15 mouse cellular contexts compared by ENCODE assay signal in genomic region chr3:93111668-93112067, GRCm38 (mm10). TPM values are rescaled to one million over a fixed set of nuclear protein-coding genes. Genes with fewer than 3 reads are reported as not detected.
DNase-seq lines count a peak whose midpoint lies in the region; ATAC-seq and TF ChIP-seq lines count a peak whose summit lies in the region.
"Had no signal": no experiment of that assay in that cellular context is flagged by ENCODE, and none has a peak within 500 bp of the region (broad histone marks: within the 10 kb centered on the region; RNA-seq: fewer than 3 reads in every experiment).

No protein-coding gene starts in this region.

- intact Hi-C loops in left cerebral cortex, postnatal 4 days (cut with DNase I), result no loop called here
- intact Hi-C loops in left cerebral cortex, postnatal 25 days (cut with DNase I), result loop anchor here (5.0 kb wide), 3 partner anchors 201 to 296 kb away; no protein-coding TSS in a partner anchor

- in situ Hi-C loops in ES-E14 (cut with MboI; ENCODE audit: low sequenced_read_pairs in 2 of 2, unreplicated experiment in 2 of 2), result loop anchor here (10.0 to 25.0 kb wide), 4 partner anchors 193 to 526 kb away; partner anchors contain the start of gene Hrnr (in 1 of the 2)

- no peak overlapping the region for H3K9ac ChIP-seq in ES-E14 (ENCODE audit: insufficient read depth, low read depth, low read length, poor library complexity, severe bottlenecking)
- H3K9ac ChIP-seq in embryonic facial prominence, embryonic 11.5 days (replicated peaks; ENCODE audit: low read length), result no peak overlapping the region
- H3K9ac ChIP-seq: hindbrain, embryonic 13.5 days had no signal

- H3K27ac ChIP-seq in ES-E14 (ENCODE audit: insufficient read depth, low read depth, low read length, poor library complexity, severe bottlenecking), result no peak overlapping the region
- no peak overlapping the region for H3K27ac ChIP-seq in embryonic facial prominence, embryonic 11.5 days (replicated peaks; ENCODE audit: low read depth, low read length)
- H3K27ac ChIP-seq: hindbrain, embryonic 13.5 days had no signal

- no peak overlapping the region for H3K4me2 ChIP-seq in embryonic facial prominence, embryonic 11.5 days (ENCODE audit: low read depth, low read length)
- H3K4me2 ChIP-seq: hindbrain, embryonic 13.5 days had no signal

- no peak for ATAC-seq in embryonic facial prominence, embryonic 11.5 days (replicated peaks; ENCODE audit: insufficient number of reproducible peaks, low FRiP score, low TSS enrichment, low read depth)

- no peaks in the 10 kb centered on the region for H3K36me3 ChIP-seq in ES-E14 (ENCODE audit: control insufficient read depth, insufficient read depth, low read length, poor library complexity, severe bottlenecking)
- H3K36me3 ChIP-seq in embryonic facial prominence, embryonic 11.5 days (replicated peaks; ENCODE audit: control insufficient read depth, insufficient read depth, low read depth, low read length), result no peaks in the 10 kb centered on the region
- H3K36me3 ChIP-seq: hindbrain, embryonic 13.5 days had no signal

- 45% methylated on average over 5 of the region's 5 CpGs for WGBS in embryonic facial prominence, embryonic 11.5 days

- no peaks in the 10 kb centered on the region for H3K4me1 ChIP-seq in ES-E14 (ENCODE audit: control insufficient read depth in 2 of 2, insufficient read depth in 2 of 2, low read length in 2 of 2, poor library complexity in 1 of 2)
- H3K4me1 ChIP-seq in embryonic facial prominence, embryonic 11.5 days (ENCODE audit: control insufficient read depth, insufficient read depth, low read length), result no peaks in the 10 kb centered on the region
- H3K4me1 ChIP-seq: hindbrain, embryonic 13.5 days; megakaryocyte, embryonic 14.5 days had no signal

- peak; percentile 13 for DNase-seq in adrenal gland, postnatal 10 days
- DNase-seq in adrenal gland, adult 18-20 months (ENCODE audit: low spot score in 2 of 2), result no peak
- DNase-seq in left cerebral cortex, postnatal 4 days, result peak; percentile 12
- no peak for DNase-seq in left cerebral cortex, postnatal 25 days (ENCODE audit: low spot score in 2 of 2)
- peak; percentile 37 for DNase-seq in ES-E14 (ENCODE audit: low read depth, low spot score)
- peak; percentile 4 for DNase-seq in embryonic facial prominence, embryonic 11.5 days (ENCODE audit: low spot score)
- no peak for DNase-seq in adipocyte (ENCODE audit: low spot score)
- no peak for DNase-seq in right cerebral cortex, adult 18-20 months
- DNase-seq: B cell, adult 2 months had no signal

- no peaks in the 10 kb centered on the region for H3K9me3 ChIP-seq in ES-E14 (ENCODE audit: control insufficient read depth, insufficient read depth, low read depth, low read length)
- no peaks in the 10 kb centered on the region for H3K9me3 ChIP-seq in embryonic facial prominence, embryonic 11.5 days (replicated peaks; ENCODE audit: control insufficient read depth, low read length)
- H3K9me3 ChIP-seq: hindbrain, embryonic 13.5 days had no signal

- no peaks in the 10 kb centered on the region for H3K27me3 ChIP-seq in embryonic facial prominence, embryonic 11.5 days (ENCODE audit: control insufficient read depth, insufficient read depth, low read length)
- H3K27me3 ChIP-seq: hindbrain, embryonic 13.5 days; megakaryocyte, embryonic 14.5 days had no signal

- no peak overlapping the region for H3K4me3 ChIP-seq in ES-E14 (ENCODE audit: insufficient read depth in 1 of 2, low read depth in 1 of 2, low read length in 2 of 2, poor library complexity in 1 of 2, severe bottlenecking in 1 of 2)
- H3K4me3 ChIP-seq in embryonic facial prominence, embryonic 11.5 days (ENCODE audit: low read depth, low read length), result no peak overlapping the region
- H3K4me3 ChIP-seq: hindbrain, embryonic 13.5 days; megakaryocyte, embryonic 14.5 days had no signal

TF ChIP-seq in ES-E14, 5 proteins besides CTCF, POLR2A, EP300 and RAD21:
- no peak for TF ChIP-seq MAFK (IDR thresholded peaks at IDR 0.05; ENCODE audit: insufficient read depth, low read depth, low read length)
- TF ChIP-seq ZNF384 (IDR thresholded peaks at IDR 0.05; ENCODE audit: low read depth, low read length), result no peak
- TF ChIP-seq HCFC1 (IDR thresholded peaks at IDR 0.05; ENCODE audit: borderline replicate concordance, insufficient read depth, low read length), result no peak
- no peak for TF ChIP-seq CHD2 (IDR thresholded peaks at IDR 0.05; ENCODE audit: low read depth, low read length)
- TF ChIP-seq ZC3H11A (IDR thresholded peaks at IDR 0.05; ENCODE audit: borderline replicate concordance, low read depth, low read length), result no peak

RNA-seq across cellular contexts. Expression of gene Crnn, which starts 32.9 kb away (rescaled TPM):
- not detected for total RNA-seq in adrenal gland, postnatal 10 days (2021)
- total RNA-seq in adrenal gland, adult 18-20 months (2021), result not detected
- total RNA-seq in left cerebral cortex, postnatal 4 days (2021), result not detected
- not detected for total RNA-seq in left cerebral cortex, postnatal 25 days (2021)
- not detected in 2 replicates for total RNA-seq in ES-E14 (2012; rRNA removed)
- polyA plus RNA-seq in embryonic facial prominence, embryonic 11.5 days (2014; fragmentation: Nextera tagmentation; extraction: Ambion mirVana), result not detected in 2 replicates
- total RNA-seq: left cerebral cortex, adult 18-20 months had no signal
- polyA plus RNA-seq: gonadal fat pad, adult 2 months; hindbrain, embryonic 13.5 days; neural tube, embryonic 14.5 days; spleen, adult 2 months had no signal

RNA-seq across cellular contexts. Expression of gene Gm4858, which starts 43.0 kb away (rescaled TPM):
- not detected for total RNA-seq in adrenal gland, postnatal 10 days (2021)
- total RNA-seq in adrenal gland, adult 18-20 months (2021), result not detected
- total RNA-seq in left cerebral cortex, postnatal 4 days (2021), result not detected
- not detected for total RNA-seq in left cerebral cortex, postnatal 25 days (2021)
- total RNA-seq in ES-E14 (2012; rRNA removed), result 0.58 and 1.1 TPM in 2 replicates
- not detected in 2 replicates for polyA plus RNA-seq in embryonic facial prominence, embryonic 11.5 days (2014; fragmentation: Nextera tagmentation; extraction: Ambion mirVana)
- total RNA-seq: left cerebral cortex, adult 18-20 months had no signal
- polyA plus RNA-seq: gonadal fat pad, adult 2 months; hindbrain, embryonic 13.5 days; neural tube, embryonic 14.5 days; spleen, adult 2 months had no signal

Comparison
In these comparisons a context has a peak if more than half of its experiments do, and no peak if none do; other contexts are left out.
1. DNase-seq: peak in adrenal gland, postnatal 10 days (single experiment), left cerebral cortex, postnatal 4 days (single experiment), ES-E14 (single experiment) and embryonic facial prominence, embryonic 11.5 days (single experiment); none in adrenal gland, adult 18-20 months (0 of 2), left cerebral cortex, postnatal 25 days (0 of 2), adipocyte (single experiment) and right cerebral cortex, adult 18-20 months (single experiment).